Mouse (Mus musculus) megakaryocyte progenitor cell, adult 5-6 weeks (primary cell): ENCODE measurements around the gene Trim34a. TPM values are rescaled to one million over a fixed set of nuclear protein-coding genes. Genes with fewer than 3 reads are reported as not detected.

ENCODE experiments used
- total RNA-seq, 2 experiments: library from RNA; stranded (forward) in 1 of 2; stranded (reverse) in 1 of 2; fragments of 157-497, 149-512 nt in 1 of 2; fragments of 200-1000 nt in 1 of 2; gene quantifications; 2 replicates each; pipeline versions ENCODE4 v1.2.3 to v1.2.4; 2015 to 2017

Trim34a gene
- total RNA-seq, 2 experiments from 2014 or later = 10.4 to 10.9 TPM

Other genes with a start within 250 kb of the Trim34a start
- gene Olfr638, start 245.7 kb upstream of the Trim34a start, total RNA-seq (2015) = not detected in 2 replicates
- gene Olfr638, start 245.7 kb upstream of the Trim34a start, total RNA-seq (2017) = not detected in 2 replicates
- gene Olfr639, start 227.2 kb upstream of the Trim34a start, total RNA-seq (2015) = 0.02 TPM in 1 of 2 replicates, not detected in the other
- gene Olfr639, start 227.2 kb upstream of the Trim34a start, total RNA-seq (2017) = not detected in 2 replicates
- not detected in 2 replicates for gene Olfr640, start 218.9 kb upstream of the Trim34a start, total RNA-seq (2015)
- not detected in 2 replicates for gene Olfr640, start 218.9 kb upstream of the Trim34a start, total RNA-seq (2017)
- not detected in 2 replicates for gene Olfr641, start 209.0 kb upstream of the Trim34a start, total RNA-seq (2015)
- not detected in 2 replicates for gene Olfr641, start 209.0 kb upstream of the Trim34a start, total RNA-seq (2017)
- not detected in 2 replicates for gene Olfr642, start 191.8 kb upstream of the Trim34a start, total RNA-seq (2015)
- gene Olfr642, start 191.8 kb upstream of the Trim34a start, total RNA-seq (2017) = not detected in 2 replicates
- gene 4930516K23Rik, start 183.0 kb upstream of the Trim34a start, total RNA-seq (2015) = not detected in 2 replicates
- not detected in 2 replicates for gene 4930516K23Rik, start 183.0 kb upstream of the Trim34a start, total RNA-seq (2017)
- gene Olfr644, start 172.6 kb upstream of the Trim34a start, total RNA-seq (2015) = not detected in 2 replicates
- not detected in 2 replicates for gene Olfr644, start 172.6 kb upstream of the Trim34a start, total RNA-seq (2017)
- gene Olfr645, start 159.0 kb upstream of the Trim34a start, total RNA-seq (2015) = not detected in 2 replicates
- gene Olfr645, start 159.0 kb upstream of the Trim34a start, total RNA-seq (2017) = not detected in 2 replicates
- gene Olfr646, start 139.6 kb upstream of the Trim34a start, total RNA-seq (2015) = not detected in 2 replicates
- not detected in 2 replicates for gene Olfr646, start 139.6 kb upstream of the Trim34a start, total RNA-seq (2017)
- not detected in 2 replicates for gene Ubqln5, start 114.6 kb upstream of the Trim34a start, total RNA-seq (2015)
- gene Ubqln5, start 114.6 kb upstream of the Trim34a start, total RNA-seq (2017) = not detected in 2 replicates
- gene Olfr643, start 107.1 kb upstream of the Trim34a start, total RNA-seq (2015) = not detected in 2 replicates
- not detected in 2 replicates for gene Olfr643, start 107.1 kb upstream of the Trim34a start, total RNA-seq (2017)
- not detected in 2 replicates for gene Ubqln3, start 101.2 kb upstream of the Trim34a start, total RNA-seq (2015)
- gene Ubqln3, start 101.2 kb upstream of the Trim34a start, total RNA-seq (2017) = not detected in 2 replicates
- gene Ubqlnl, start 93.9 kb upstream of the Trim34a start, total RNA-seq (2015) = not detected in 2 replicates
- gene Ubqlnl, start 93.9 kb upstream of the Trim34a start, total RNA-seq (2017) = not detected in 2 replicates
- 0.15 TPM in 1 of 2 replicates, not detected in the other for gene Olfm5, start 79.6 kb upstream of the Trim34a start, total RNA-seq (2015)
- 0.17 TPM in 1 of 2 replicates, not detected in the other for gene Olfm5, start 79.6 kb upstream of the Trim34a start, total RNA-seq (2017)
- not detected in 2 replicates for gene Olfr648, start 61.1 kb upstream of the Trim34a start, total RNA-seq (2015)
- gene Olfr648, start 61.1 kb upstream of the Trim34a start, total RNA-seq (2017) = not detected in 2 replicates
- gene Olfr649, start 48.5 kb upstream of the Trim34a start, total RNA-seq (2015) = not detected in 2 replicates
- not detected in 2 replicates for gene Olfr649, start 48.5 kb upstream of the Trim34a start, total RNA-seq (2017)
- 2.3 and 3.7 TPM in 2 replicates for gene Trim6, start 25.7 kb upstream of the Trim34a start, total RNA-seq (2015)
- gene Trim6, start 25.7 kb upstream of the Trim34a start, total RNA-seq (2017) = 2.1 and 2.5 TPM in 2 replicates
- 4.7 and 5.3 TPM in 2 replicates for gene Trim5, start 43.6 kb downstream of the Trim34a start, total RNA-seq (2015)
- 6.9 and 8.0 TPM in 2 replicates for gene Trim5, start 43.6 kb downstream of the Trim34a start, total RNA-seq (2017)
- gene Trim12a, start 71.0 kb downstream of the Trim34a start, total RNA-seq (2015) = 47.7 and 58.0 TPM in 2 replicates
- 63.9 and 69.0 TPM in 2 replicates for gene Trim12a, start 71.0 kb downstream of the Trim34a start, total RNA-seq (2017)
- 0.17 and 0.32 TPM in 2 replicates for gene Trim34b, start 85.0 kb downstream of the Trim34a start, total RNA-seq (2015)
- 0.10 and 0.87 TPM in 2 replicates for gene Trim34b, start 85.0 kb downstream of the Trim34a start, total RNA-seq (2017)
- gene Trim12c, start 108.9 kb downstream of the Trim34a start, total RNA-seq (2015) = 13.4 and 14.2 TPM in 2 replicates
- 23.5 and 30.1 TPM in 2 replicates for gene Trim12c, start 108.9 kb downstream of the Trim34a start, total RNA-seq (2017)
- gene Trim30b, start 125.4 kb downstream of the Trim34a start, total RNA-seq (2015) = 0.61 and 2.0 TPM in 2 replicates
- 1.5 and 1.8 TPM in 2 replicates for gene Trim30b, start 125.4 kb downstream of the Trim34a start, total RNA-seq (2017)
- 0.12 and 0.52 TPM in 2 replicates for gene Trim30c, start 156.4 kb downstream of the Trim34a start, total RNA-seq (2015)
- gene Trim30c, start 156.4 kb downstream of the Trim34a start, total RNA-seq (2017) = 0.29 and 1.0 TPM in 2 replicates
- 38.5 and 40.9 TPM in 2 replicates for gene Trim30a, start 220.7 kb downstream of the Trim34a start, total RNA-seq (2015)
- 29.1 and 29.4 TPM in 2 replicates for gene Trim30a, start 220.7 kb downstream of the Trim34a start, total RNA-seq (2017)